In genomic region chr13:20207950-20208642, GRCm38 (mm10) we compare ENCODE assay signal across 8 mouse cellular contexts.
DNase-seq lines count a peak whose midpoint lies in the region; ATAC-seq and TF ChIP-seq lines count a peak whose summit lies in the region.

No protein-coding gene starts in this region.

- no peaks in the 10 kb centered on the region for H3K9me3 ChIP-seq in forebrain, embryonic 15.5 days
- H3K9me3 ChIP-seq in lung, postnatal 0 days (ENCODE audit: low read length), result no peaks in the 10 kb centered on the region

- no peak for TF ChIP-seq EP300 in lung, postnatal 0 days (IDR thresholded peaks at IDR 0.05)

- no peaks in the 10 kb centered on the region for H3K36me3 ChIP-seq in forebrain, embryonic 15.5 days
- H3K36me3 ChIP-seq in lung, postnatal 0 days (ENCODE audit: insufficient read depth, low read length), result no peaks in the 10 kb centered on the region

- no peak overlapping the region for H3K9ac ChIP-seq in forebrain, embryonic 15.5 days (replicated peaks)
- no peak overlapping the region for H3K9ac ChIP-seq in lung, postnatal 0 days (replicated peaks; ENCODE audit: low read depth)

- no peak overlapping the region for H3K4me2 ChIP-seq in forebrain, embryonic 15.5 days (replicated peaks)
- no peak overlapping the region for H3K4me2 ChIP-seq in lung, postnatal 0 days (replicated peaks; ENCODE audit: low read depth, low read length)

- H3K27ac ChIP-seq in forebrain, embryonic 15.5 days (replicated peaks), result peak overlapping the region; percentile 56; the same call in 1 of the 2 replicates
- H3K27ac ChIP-seq in lung, postnatal 0 days (ENCODE audit: low read length), result peak overlapping the region; percentile 48; the same call in 1 of the 2 replicates

- peak; percentile 14 for DNase-seq in kidney, adult 9 months
- no peak for DNase-seq in kidney, adult 8-10 months
- DNase-seq in ZHBTc4 (ENCODE audit: low read depth, low spot score), result peak; percentile 80
- peak; percentile 72 for DNase-seq in lung, postnatal 0 days (ENCODE audit: low spot score)
- DNase-seq in urinary bladder, adult 2 months (ENCODE audit: low spot score), result no peak
- DNase-seq in frontal cortex, postnatal 14 days (ENCODE audit: low spot score in 2 of 2), result no peak
- DNase-seq in right cerebral cortex, postnatal 36 days (ENCODE audit: low spot score in 2 of 2), result no peak

- WGBS in forebrain, embryonic 15.5 days, result 52% methylated on average over 7 of the region's 7 CpGs
- 16% methylated on average over 7 of the region's 7 CpGs for WGBS in lung, postnatal 0 days

- peaks cover 3% of the 10 kb centered on the region; the same call in 1 of the 2 replicates for H3K4me1 ChIP-seq in forebrain, embryonic 15.5 days
- H3K4me1 ChIP-seq in lung, postnatal 0 days (ENCODE audit: insufficient read depth, low read depth, low read length), result no peaks in the 10 kb centered on the region

- ATAC-seq in forebrain, embryonic 15.5 days (replicated peaks), result no peak
- ATAC-seq in lung, postnatal 0 days, result peak; percentile 82

- no peaks in the 10 kb centered on the region for H3K27me3 ChIP-seq in forebrain, embryonic 15.5 days
- H3K27me3 ChIP-seq in lung, postnatal 0 days (replicated peaks; ENCODE audit: insufficient read depth, low read length), result no peaks in the 10 kb centered on the region

- no peak overlapping the region for H3K4me3 ChIP-seq in forebrain, embryonic 15.5 days
- H3K4me3 ChIP-seq in lung, postnatal 0 days (ENCODE audit: low read depth, low read length), result no peak overlapping the region

- TF ChIP-seq CTCF in lung, postnatal 0 days (IDR thresholded peaks at IDR 0.05), result peak; percentile 64

Comparison
In these comparisons a context has a peak if more than half of its experiments do, and no peak if none do; other contexts are left out.
1. DNase-seq: peak in kidney, adult 9 months (single experiment), ZHBTc4 (single experiment) and lung, postnatal 0 days (single experiment); none in kidney, adult 8-10 months (0 of 2), urinary bladder, adult 2 months (single experiment), frontal cortex, postnatal 14 days (0 of 2) and right cerebral cortex, postnatal 36 days (0 of 2).